Mouse (Mus musculus) kidney, postnatal 0 days (tissue): Measurements from ENCODE around the gene Faap20. TPM values are rescaled to one million over a fixed set of nuclear protein-coding genes. Genes with fewer than 3 reads are reported as not detected.
A peak's percentile ranks its signal among the peaks of the same experiment; 100 is the strongest.

Experiments
- ATAC-seq: fragments of 200-750 bp; cut with Nextera tagmentation; replicated peaks from 2 replicates; pipeline ENCODE4 v1.8.0; 2017; ENCODE audit warnings: low read depth, moderate number of reproducible peaks, moderate TSS enrichment, moderate library complexity; ENCODE audit not compliant: low FRiP score
- DNase-seq: peaks from one replicate; pipeline ENCODE4 v3.0.0-alpha.2; 2016; ENCODE audit warnings: low spot score
- H3K27ac ChIP-seq: fragments of 300-500 bp; sonication (generic); 2 replicates; pipeline ENCODE4 v1.5.1; 2014; ENCODE audit warnings: mild to moderate bottlenecking
- H3K27me3 ChIP-seq: fragments of 300-500 bp; sonication (generic); 2 replicates; pipeline ENCODE4 v1.6.1; 2014; ENCODE audit warnings: low read length, mixed read lengths; ENCODE audit not compliant: insufficient read depth
- H3K36me3 ChIP-seq: fragments of 300-500 bp; sonication (generic); 2 replicates; pipeline ENCODE4 v1.6.1; 2014; ENCODE audit warnings: low read length, mixed read lengths; ENCODE audit not compliant: insufficient read depth
- H3K4me1 ChIP-seq: fragments of 300-500 bp; sonication (generic); replicated peaks from 2 replicates; pipeline ENCODE4 v1.6.1; 2014; ENCODE audit warnings: antibody characterized with exemption, low read length, mixed read lengths; ENCODE audit not compliant: insufficient read depth
- H3K4me2 ChIP-seq: fragments of 300-500 bp; sonication (generic); 2 replicates; pipeline ENCODE4 v1.6.1; 2014; ENCODE audit warnings: mild to moderate bottlenecking, low read length, moderate library complexity, mixed read lengths
- H3K4me3 ChIP-seq: fragments of 300-500 bp; sonication (generic); replicated peaks from 2 replicates; pipeline ENCODE4 v1.5.1; 2014; ENCODE audit warnings: low read depth, low read length
- H3K9ac ChIP-seq: fragments of 300-500 bp; sonication (generic); 2 replicates; pipeline ENCODE4 v1.6.1; 2014; ENCODE audit warnings: low read depth, low read length
- H3K9me3 ChIP-seq: fragments of 300-500 bp; sonication (generic); replicated peaks from 2 replicates; pipeline ENCODE4 v1.6.1; 2016; ENCODE audit warnings: low read length, inconsistent platforms, mixed read lengths
- CTCF ChIP-seq: IDR thresholded peaks from 2 replicates; pipeline ENCODE4 v1.5.1; 2016; ENCODE audit warnings: antibody characterized with exemption, low read depth, mild to moderate bottlenecking, moderate library complexity
- WGBS: fragments of 180-500 bp; shearing (Covaris S2); extraction: QIAGEN DNeasy Blood & Tissue Kit; methylation state at CpG from one replicate; pipeline ENCODE4 v1.1.7; 2014; 5-methylcytosine and 5-hydroxymethylcytosine counted together
- polyA plus RNA-seq: library from polyadenylated mRNA; unstranded; fragments of >200 nt; fragmentation: Nextera tagmentation; extraction: Ambion mirVana; gene quantifications from 2 replicates; pipeline ENCODE4 v1.2.1, GENCODE M21; 2015

Gene Faap20
- polyA plus RNA-seq, 1 experiment from 2014 or later = 77.2 TPM

GRCm38 (mm10) chr4:155215203-155215602 is 34.4 kb upstream of the Faap20 start:
- DNase-seq = no peak
- no peak for TF ChIP-seq CTCF
- peaks cover 9% of the 10 kb centered on the region for H3K36me3 ChIP-seq
- no peak overlapping the region for H3K27ac ChIP-seq
- no peaks in the 10 kb centered on the region for H3K9me3 ChIP-seq
- peaks cover 73% of the 10 kb centered on the region for H3K4me1 ChIP-seq
- H3K4me2 ChIP-seq = peak overlapping the region; percentile 35
- H3K9ac ChIP-seq = no peak overlapping the region
- no peaks in the 10 kb centered on the region for H3K27me3 ChIP-seq
- no peak overlapping the region for H3K4me3 ChIP-seq
- ATAC-seq = no peak
- 37% methylated on average over 9 of the region's 9 CpGs for WGBS

DNA sequence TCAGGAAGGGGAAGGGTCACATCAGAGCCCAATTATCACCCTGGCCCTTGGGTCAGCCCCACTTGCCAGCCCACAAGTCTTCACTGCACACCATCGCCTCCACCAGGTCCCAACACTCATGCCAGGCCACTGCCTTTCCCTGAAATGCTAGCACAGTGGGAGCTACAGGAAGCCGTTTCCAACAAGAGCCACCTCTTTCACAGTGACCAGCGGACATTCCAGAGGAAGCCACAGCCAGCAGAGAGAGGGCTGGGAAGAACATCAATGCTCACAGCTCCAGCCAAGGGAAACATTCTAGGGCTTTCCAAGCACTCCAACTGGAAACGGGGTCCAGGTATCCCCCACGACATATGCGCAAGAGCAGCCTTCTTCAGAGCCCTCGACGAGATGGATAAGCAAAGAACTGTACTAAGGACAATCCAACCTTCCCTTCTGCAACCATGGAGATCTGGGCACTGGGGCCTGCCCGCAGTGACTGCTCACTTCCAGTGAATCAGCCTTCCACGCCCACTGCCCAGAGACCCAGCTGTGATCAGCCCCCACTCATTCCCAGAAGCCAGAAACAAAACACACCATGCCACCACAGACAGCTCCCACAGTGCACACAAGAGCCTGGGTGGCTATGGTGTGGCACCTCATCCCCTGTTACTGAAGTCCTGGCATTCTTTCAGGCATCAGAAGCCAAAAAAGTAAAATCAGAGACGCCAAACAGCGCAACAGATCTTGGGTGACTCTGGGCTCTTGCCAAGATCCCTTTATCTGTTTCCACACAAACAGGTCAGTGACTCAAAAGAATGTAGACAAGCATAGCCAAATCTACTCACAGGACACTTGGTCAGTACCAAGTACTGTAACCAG is 33.6 kb upstream of the Faap20 start:
- Histone ChIP-seq H3K36me3 (peaks cover 3% of the 10 kb centered on the region), H3K27me3 (no peaks in the 10 kb centered on the region), H3K4me1 (peaks cover 73% of the 10 kb centered on the region), H3K27ac (peak overlapping the region; percentile 47; the same call in 1 of the 2 replicates), H3K4me2 (peak overlapping the region; percentile 35), H3K9me3 (no peaks in the 10 kb centered on the region), H3K4me3 (no peak overlapping the region), H3K9ac (no peak overlapping the region)
- TF ChIP-seq CTCF = peak; percentile 16; the same call in 1 of the 2 replicates
- peak; percentile 73 for DNase-seq
- no peak for ATAC-seq
- 35% methylated on average over 12 of the region's 12 CpGs for WGBS

- ATAC-seq = no peak
Measured at GRCm38 (mm10) chr4:155217241-155218103, 32.1 kb upstream of the Faap20 start.

DNA sequence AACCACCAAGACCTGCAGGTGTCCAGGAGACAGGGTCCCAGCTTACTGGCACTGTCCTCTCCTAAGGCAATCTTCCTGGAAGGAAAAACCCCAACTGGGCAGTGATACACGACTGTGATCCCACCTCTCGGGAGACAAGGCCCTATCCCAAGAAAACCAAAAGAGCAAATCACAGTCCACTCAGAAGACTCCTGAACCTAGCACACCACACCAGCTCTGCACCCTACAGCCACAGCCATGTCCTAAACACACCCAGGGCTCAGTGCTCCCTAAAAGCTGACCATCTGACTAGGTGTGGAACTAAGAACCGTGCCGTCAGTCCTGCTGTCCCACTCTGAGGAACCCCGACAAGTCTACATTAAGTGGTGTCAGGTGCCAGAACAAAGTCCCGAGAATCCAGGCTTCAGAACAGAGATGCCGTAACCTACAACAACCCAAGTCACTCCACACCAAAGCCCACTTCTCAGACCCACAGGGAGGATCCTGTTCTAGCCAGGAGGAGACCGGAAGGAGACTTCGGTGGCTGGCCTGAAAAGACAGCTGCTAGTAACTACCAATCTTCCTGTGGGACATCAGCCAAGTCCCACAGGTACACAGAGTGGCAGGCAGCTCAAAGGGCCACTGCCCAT is 31.4 kb upstream of the Faap20 start:
- DNase-seq (no peak), ATAC-seq (no peak)
- WGBS = 64% methylated on average over 9 of the region's 9 CpGs
- no peaks in the 10 kb centered on the region for H3K9me3 ChIP-seq
- peak overlapping the region; percentile 86; the same call in 1 of the 2 replicates for H3K4me3 ChIP-seq
- peak overlapping the region; percentile 96 for H3K4me2 ChIP-seq
- H3K4me1 ChIP-seq = peaks cover 66% of the 10 kb centered on the region
- H3K27ac ChIP-seq = peak overlapping the region; percentile 44; the same call in 1 of the 2 replicates
- H3K36me3 ChIP-seq = no peaks in the 10 kb centered on the region
- no peaks in the 10 kb centered on the region for H3K27me3 ChIP-seq
- H3K9ac ChIP-seq = peak overlapping the region; percentile 97; the same call in 1 of the 2 replicates
- TF ChIP-seq CTCF = no peak

More at GRCm38 (mm10) chr4:155217241-155218103, 32.1 kb upstream of the Faap20 start:
- no peak overlapping the region; the same call in 1 of the 2 replicates for H3K4me3 ChIP-seq
- H3K4me1 ChIP-seq = peaks cover 72% of the 10 kb centered on the region
- peak overlapping the region; percentile 0; the same call in 1 of the 2 replicates for H3K27ac ChIP-seq
- H3K9ac ChIP-seq = no peak overlapping the region
- WGBS = 22% methylated on average over 12 of the region's 12 CpGs
- no peaks in the 10 kb centered on the region for H3K36me3 ChIP-seq
- no peak for TF ChIP-seq CTCF
- peak; percentile 67 for DNase-seq
- H3K4me2 ChIP-seq = peak overlapping the region; percentile 96
- H3K9me3 ChIP-seq = no peaks in the 10 kb centered on the region
- no peaks in the 10 kb centered on the region for H3K27me3 ChIP-seq

- Histone ChIP-seq H3K9ac (peak overlapping the region; percentile 97; the same call in 1 of the 2 replicates), H3K4me1 (peaks cover 62% of the 10 kb centered on the region), H3K27me3 (no peaks in the 10 kb centered on the region), H3K4me3 (peak overlapping the region; percentile 86), H3K4me2 (peak overlapping the region; percentile 96), H3K36me3 (no peaks in the 10 kb centered on the region), H3K27ac (peak overlapping the region; percentile 27; the same call in 1 of the 2 replicates), H3K9me3 (no peaks in the 10 kb centered on the region)
- no peak for TF ChIP-seq CTCF
- ATAC-seq (no peak), DNase-seq (no peak)
- whole genome bisulfite sequencing = 27% methylated on average over 12 of the region's 12 CpGs
Measured at GRCm38 (mm10) chr4:155219271-155220212, 30.1 kb upstream of the Faap20 start.
